Mouse (Mus musculus) embryonic facial prominence, embryonic 12.5 days (tissue): Measurements from ENCODE around the gene Anapc16. TPM values are rescaled to one million over a fixed set of nuclear protein-coding genes. Genes with fewer than 3 reads are reported as not detected.

Source experiments
- ATAC-seq: fragments of 200-750 bp; cut with Nextera tagmentation; 2 replicates; pipeline ENCODE4 v1.8.0; 2017; ENCODE audit not compliant: insufficient number of reproducible peaks, insufficient read depth, low FRiP score, low TSS enrichment
- H3K27ac ChIP-seq: fragments of 300-500 bp; sonication (generic); 2 replicates; pipeline ENCODE4 v1.5.1; 2016; ENCODE audit warnings: mild to moderate bottlenecking
- H3K27me3 ChIP-seq: fragments of 300-500 bp; sonication (generic); 2 replicates; pipeline ENCODE4 v1.6.1; 2016; ENCODE audit warnings: mild to moderate bottlenecking, moderate library complexity
- H3K36me3 ChIP-seq: fragments of 300-500 bp; sonication (generic); 2 replicates; pipeline ENCODE4 v1.6.1; 2016; ENCODE audit warnings: mild to moderate bottlenecking
- H3K4me1 ChIP-seq: fragments of 300-500 bp; sonication (generic); 2 replicates; pipeline ENCODE4 v1.6.1; 2016
- H3K4me2 ChIP-seq: fragments of 300-500 bp; sonication (generic); replicated peaks from 2 replicates; pipeline ENCODE4 v1.6.1; 2016; ENCODE audit warnings: mild to moderate bottlenecking, moderate library complexity
- H3K4me3 ChIP-seq: fragments of 300-500 bp; sonication (generic); 2 replicates; pipeline ENCODE4 v1.5.1; 2016; ENCODE audit warnings: mild to moderate bottlenecking
- H3K9ac ChIP-seq: fragments of 300-500 bp; sonication (generic); 2 replicates; pipeline ENCODE4 v1.6.1; 2016; ENCODE audit warnings: mild to moderate bottlenecking, moderate library complexity
- H3K9me3 ChIP-seq: fragments of 300-500 bp; sonication (generic); 2 replicates; pipeline ENCODE4 v1.6.1; 2016; ENCODE audit warnings: mild to moderate bottlenecking, moderate library complexity
- WGBS: fragments of 180-500 bp; shearing (Covaris S2); methylation state at CpG from one replicate; pipeline ENCODE4 v1.1.7; 2016; 5-methylcytosine and 5-hydroxymethylcytosine counted together
- polyA plus RNA-seq: library from polyadenylated mRNA; unstranded; fragments of >200 nt; fragmentation: Nextera tagmentation; extraction: Ambion mirVana; gene quantifications from 2 replicates; pipeline ENCODE4 v1.2.1, GENCODE M21; 2016

The Anapc16 gene
- polyA plus RNA-seq, 1 experiment from 2014 or later, result 125 TPM

- Histone ChIP-seq H3K27me3 (no peaks in the 10 kb centered on the region), H3K9me3 (no peaks in the 10 kb centered on the region), H3K4me3 (no peak overlapping the region), H3K27ac (no peak overlapping the region), H3K36me3 (peaks cover 2% of the 10 kb centered on the region; the same call in 1 of the 2 replicates), H3K4me2 (no peak overlapping the region), H3K9ac (no peak overlapping the region), H3K4me1 (peaks cover 45% of the 10 kb centered on the region)
- WGBS, result 17% methylated on average over 7 of the region's 7 CpGs
- ATAC-seq, result no peak
These were observed 49.3 kb downstream of the Anapc16 start for GRCm38 (mm10) chr10:59953564-59954039.

GRCm38 (mm10) chr10:59952781-59953563, 50.0 kb downstream of the Anapc16 start:
- Histone ChIP-seq H3K4me2 (peak overlapping the region; percentile 98), H3K9me3 (no peaks in the 10 kb centered on the region), H3K27ac (peak overlapping the region; percentile 96), H3K4me1 (peaks cover 41% of the 10 kb centered on the region), H3K9ac (peak overlapping the region; percentile 96; the same call in 1 of the 2 replicates), H3K27me3 (no peaks in the 10 kb centered on the region), H3K4me3 (peak overlapping the region; percentile 92), H3K36me3 (peaks cover 2% of the 10 kb centered on the region; the same call in 1 of the 2 replicates)
- ATAC-seq, result no peak
- WGBS, result 15% methylated on average over 16 of the region's 16 CpGs

- peaks cover 2% of the 10 kb centered on the region; the same call in 1 of the 2 replicates for H3K36me3 ChIP-seq
- H3K27me3 ChIP-seq, result no peaks in the 10 kb centered on the region
- WGBS, result under 1% methylated on average over 31 of the region's 31 CpGs
- ATAC-seq, result no peak; the same call in 1 of the 2 replicates
- peaks cover 34% of the 10 kb centered on the region for H3K4me1 ChIP-seq
- no peaks in the 10 kb centered on the region for H3K9me3 ChIP-seq
- peak overlapping the region; percentile 98 for H3K4me2 ChIP-seq
- peak overlapping the region; percentile 92 for H3K4me3 ChIP-seq
- peak overlapping the region; percentile 96 for H3K9ac ChIP-seq
- peak overlapping the region; percentile 96 for H3K27ac ChIP-seq
These were observed 50.7 kb downstream of the Anapc16 start for GRCm38 (mm10) chr10:59952152-59952780.

- peak within 1 kb of the TSS; percentile 96 for H3K27ac ChIP-seq
- 1% methylated on average over 76 of the region's 76 CpGs for WGBS
- no peaks in the 10 kb centered on the region for H3K9me3 ChIP-seq
- ATAC-seq, result peak; percentile 97
- no peaks in the 10 kb centered on the region for H3K27me3 ChIP-seq
- H3K36me3 ChIP-seq, result peaks cover 2% of the 10 kb centered on the region; the same call in 1 of the 2 replicates
- peak within 1 kb of the TSS; percentile 98 for H3K4me2 ChIP-seq
- H3K4me1 ChIP-seq, result peaks cover 31% of the 10 kb centered on the region
- peak within 1 kb of the TSS; percentile 96 for H3K9ac ChIP-seq
- H3K4me3 ChIP-seq, result peak within 1 kb of the TSS; percentile 92
These were observed 51.5 kb downstream of the Anapc16 start, which contains the start of gene Ddit4 for GRCm38 (mm10) chr10:59951211-59952151. Ddit4 (minus strand) TSS chr10:59951834.

- 0 out of 2 replicates have a peak, but pooled peaks have one; percentile 3 for ATAC-seq
- Histone ChIP-seq H3K4me2 (peak overlapping the region; percentile 98), H3K4me1 (peaks cover 31% of the 10 kb centered on the region)
These were observed 52.2 kb downstream of the Anapc16 start for GRCm38 (mm10) chr10:59950716-59951191.

GRCm38 (mm10) chr10:59949783-59950605, 52.9 kb downstream of the Anapc16 start:
- Histone ChIP-seq H3K9ac (peak overlapping the region; percentile 96), H3K4me2 (peak overlapping the region; percentile 98), H3K4me3 (peak overlapping the region; percentile 92), H3K27me3 (no peaks in the 10 kb centered on the region), H3K9me3 (no peaks in the 10 kb centered on the region), H3K27ac (peak overlapping the region; percentile 92), H3K36me3 (peaks cover 2% of the 10 kb centered on the region; the same call in 1 of the 2 replicates), H3K4me1 (peaks cover 31% of the 10 kb centered on the region)
- ATAC-seq, result no peak
- WGBS, result 36% methylated on average over 15 of the region's 15 CpGs

More at GRCm38 (mm10) chr10:59950716-59951191, 52.2 kb downstream of the Anapc16 start:
- WGBS, result under 1% methylated on average over 23 of the region's 23 CpGs
- Histone ChIP-seq H3K9me3 (no peaks in the 10 kb centered on the region), H3K27me3 (no peaks in the 10 kb centered on the region), H3K9ac (peak overlapping the region; percentile 96), H3K4me3 (peak overlapping the region; percentile 92), H3K27ac (peak overlapping the region; percentile 92), H3K36me3 (peaks cover 2% of the 10 kb centered on the region; the same call in 1 of the 2 replicates)

GRCm38 (mm10) chr10:59949255-59949648, 53.7 kb downstream of the Anapc16 start:
- Histone ChIP-seq H3K9me3 (no peaks in the 10 kb centered on the region), H3K4me3 (peak overlapping the region; percentile 92), H3K9ac (peak overlapping the region; percentile 96; the same call in 1 of the 2 replicates), H3K36me3 (peaks cover 2% of the 10 kb centered on the region; the same call in 1 of the 2 replicates), H3K27ac (peak overlapping the region; percentile 76), H3K27me3 (no peaks in the 10 kb centered on the region), H3K4me2 (peak overlapping the region; percentile 98), H3K4me1 (peaks cover 31% of the 10 kb centered on the region)
- ATAC-seq, result no peak
- WGBS, result 84% methylated on average over 1 of the region's 1 CpGs

GRCm38 (mm10) chr10:59948363-59949254, 54.3 kb downstream of the Anapc16 start:
- H3K9ac ChIP-seq, result peak overlapping the region; percentile 96; the same call in 1 of the 2 replicates
- H3K36me3 ChIP-seq, result peaks cover 2% of the 10 kb centered on the region; the same call in 1 of the 2 replicates
- no peaks in the 10 kb centered on the region for H3K27me3 ChIP-seq
- no peak for ATAC-seq
- H3K27ac ChIP-seq, result peak overlapping the region; percentile 76
- H3K4me3 ChIP-seq, result peak overlapping the region; percentile 92
- whole genome bisulfite sequencing, result 34% methylated on average over 6 of the region's 6 CpGs
- H3K4me2 ChIP-seq, result peak overlapping the region; percentile 98
- no peaks in the 10 kb centered on the region for H3K9me3 ChIP-seq
- peaks cover 33% of the 10 kb centered on the region for H3K4me1 ChIP-seq

- 59% methylated on average over 7 of the region's 7 CpGs for WGBS
- Histone ChIP-seq H3K27me3 (no peaks in the 10 kb centered on the region), H3K4me1 (peaks cover 39% of the 10 kb centered on the region)
These were observed 55.5 kb downstream of the Anapc16 start for GRCm38 (mm10) chr10:59947296-59948073.

More at GRCm38 (mm10) chr10:59947296-59948073, 55.5 kb downstream of the Anapc16 start:
- H3K4me3 ChIP-seq, result no peak overlapping the region
- H3K4me2 ChIP-seq, result no peak overlapping the region
- peaks cover 2% of the 10 kb centered on the region; the same call in 1 of the 2 replicates for H3K36me3 ChIP-seq
- no peak overlapping the region for H3K9ac ChIP-seq
- no peak for ATAC-seq
- peak overlapping the region; percentile 76 for H3K27ac ChIP-seq
- H3K9me3 ChIP-seq, result no peaks in the 10 kb centered on the region
